Mouse (Mus musculus) erythroid progenitor cell, adult 5-6 weeks (primary cell): Measurements from ENCODE around the gene Rpl18a. TPM values are rescaled to one million over a fixed set of nuclear protein-coding genes. Genes with fewer than 3 reads are reported as not detected.

Experiments used
- ATAC-seq: replicated peaks from 2 replicates; pipeline ENCODE4 v1.8.0; 2016; ENCODE audit warnings: moderate number of reproducible peaks, mild to moderate bottlenecking, moderate TSS enrichment, inconsistent platforms; ENCODE audit not compliant: poor library complexity, low FRiP score, severe bottlenecking
- total RNA-seq, 2 experiments: library from RNA; stranded (forward) in 1 of 2; stranded (reverse) in 1 of 2; fragments of 150-400 nt in 1 of 2; fragments of 186-747, 209-891 nt in 1 of 2; gene quantifications; 2 replicates each; pipeline versions ENCODE4 v1.2.3 to v1.2.4; 2015 to 2017; ENCODE audit warnings: low replicate concordance in 2 of 2

The Rpl18a gene
- total RNA-seq (2015; ENCODE audit: low replicate concordance) (2,088 and 2,332 TPM in 2 replicates), total RNA-seq (2017; ENCODE audit: low replicate concordance) (517 and 689 TPM in 2 replicates)

GRCm38 (mm10) chr8:70897021-70897680, at the start of gene Rpl18a:
Gene Rpl18a, minus strand, starts transcription at chr8:70897412.
- peak; percentile 92 for ATAC-seq

- no peak for ATAC-seq
Measured at GRCm38 (mm10) chr8:70943187-70943586, 46.0 kb upstream of the Rpl18a start.

GRCm38 (mm10) chr8:70941478-70941877, 44.3 kb upstream of the Rpl18a start:
- no peak for ATAC-seq

- ATAC-seq, result no peak
Measured at GRCm38 (mm10) chr8:70937200-70937599, 40.0 kb upstream of the Rpl18a start.

GRCm38 (mm10) chr8:70934786-70935185, 37.6 kb upstream of the Rpl18a start:
- no peak for ATAC-seq

- no peak for ATAC-seq
Measured at GRCm38 (mm10) chr8:70933036-70933435, 35.8 kb upstream of the Rpl18a start.

GRCm38 (mm10) chr8:70931731-70932130, 34.5 kb upstream of the Rpl18a start:
- no peak for ATAC-seq

GRCm38 (mm10) chr8:70928778-70929322, 31.6 kb upstream of the Rpl18a start:
- no peak for ATAC-seq

- ATAC-seq, result no peak
Measured at GRCm38 (mm10) chr8:70928096-70928495, 30.9 kb upstream of the Rpl18a start.

- no peak for ATAC-seq
Measured at GRCm38 (mm10) chr8:70926396-70926795, 29.2 kb upstream of the Rpl18a start.

- ATAC-seq, result no peak
Measured at GRCm38 (mm10) chr8:70925754-70926153, 28.5 kb upstream of the Rpl18a start.

GRCm38 (mm10) chr8:70924151-70924550, 26.9 kb upstream of the Rpl18a start:
- ATAC-seq, result no peak

GRCm38 (mm10) chr8:70920049-70920922, 23.1 kb upstream of the Rpl18a start:
- no peak for ATAC-seq

- ATAC-seq, result no peak
Measured at GRCm38 (mm10) chr8:70914704-70915103, 17.5 kb upstream of the Rpl18a start.

- ATAC-seq, result no peak
Measured at GRCm38 (mm10) chr8:70913523-70913922, 16.3 kb upstream of the Rpl18a start.

- ATAC-seq, result no peak
Measured at GRCm38 (mm10) chr8:70912955-70913354, 15.7 kb upstream of the Rpl18a start.

- ATAC-seq, result no peak
Measured at GRCm38 (mm10) chr8:70911596-70911995, 14.4 kb upstream of the Rpl18a start.

- ATAC-seq, result no peak
Measured at GRCm38 (mm10) chr8:70907518-70907917, 10.3 kb upstream of the Rpl18a start.

GRCm38 (mm10) chr8:70905831-70906736, 8.9 kb upstream of the Rpl18a start, which contains the start of gene Map1s:
Gene Map1s, plus strand, starts transcription at chr8:70905932.
- peak; percentile 91 for ATAC-seq

- peak; percentile 35 for ATAC-seq
Measured at GRCm38 (mm10) chr8:70905463-70905830, 8.2 kb upstream of the Rpl18a start.
